Mouse (Mus musculus) fibroblast of lung, adult 2 months (primary cell): ENCODE data around the gene Ezr.
"Not testable (repeated sequence)": the region's sequence is repeated elsewhere in the genome, so short reads cannot be mapped to it uniquely, and the experiment has no call there.

Source experiments
- DNase-seq: peaks from one replicate; pipeline ENCODE4 v3.0.0-alpha.2; 2011; ENCODE audit warnings: low read depth

Gene Ezr

GRCm38 (mm10) chr17:6707422-6707821 is 75.2 kb downstream of the Ezr start:
- DNase-seq = not testable (repeated sequence)

GRCm38 (mm10) chr17:6706448-6706847 is 76.1 kb downstream of the Ezr start:
- not testable (repeated sequence) for DNase-seq

GRCm38 (mm10) chr17:6703381-6704270 is 79.0 kb downstream of the Ezr start:
- not testable (repeated sequence) for DNase-seq

- not testable (repeated sequence) for DNase-seq
These were observed 79.9 kb downstream of the Ezr start for GRCm38 (mm10) chr17:6702625-6703221.

- DNase-seq = not testable (repeated sequence)
These were observed 82.5 kb downstream of the Ezr start for GRCm38 (mm10) chr17:6700077-6700476.

- not testable (repeated sequence) for DNase-seq
These were observed 83.1 kb downstream of the Ezr start for GRCm38 (mm10) chr17:6699502-6699901.

GRCm38 (mm10) chr17:6697224-6697775 is 85.3 kb downstream of the Ezr start:
- peak; percentile 7 for DNase-seq

GRCm38 (mm10) chr17:6696521-6696920 is 86.1 kb downstream of the Ezr start:
- DNase-seq = not testable (repeated sequence)

- not testable (repeated sequence) for DNase-seq
These were observed 86.9 kb downstream of the Ezr start for GRCm38 (mm10) chr17:6695712-6696111.

GRCm38 (mm10) chr17:6691596-6691995 is 91.0 kb downstream of the Ezr start:
- not testable (repeated sequence) for DNase-seq

- not testable (repeated sequence) for DNase-seq
These were observed 93.2 kb downstream of the Ezr start for GRCm38 (mm10) chr17:6689344-6689743.
